Mouse (Mus musculus) heart, embryonic 16.5 days (tissue): ENCODE measurements around the gene Pramef8. TPM values are rescaled to one million over a fixed set of nuclear protein-coding genes. Genes with fewer than 3 reads are reported as not detected.
A peak's percentile ranks its signal among the peaks of the same experiment; 100 is the strongest.

Experiments
- ATAC-seq: fragments of 200-750 bp; cut with Nextera tagmentation; replicated peaks from 2 replicates; pipeline ENCODE4 v1.8.0; 2017; ENCODE audit warnings: moderate number of reproducible peaks; ENCODE audit not compliant: insufficient read depth, low FRiP score; ENCODE audit errors: extremely low read depth
- H3K27ac ChIP-seq: fragments of 300-500 bp; sonication (generic); 2 replicates; pipeline ENCODE4 v1.5.1; 2014; ENCODE audit warnings: mild to moderate bottlenecking, low read length, control low read depth, moderate library complexity
- H3K27me3 ChIP-seq: fragments of 300-500 bp; sonication (generic); 2 replicates; pipeline ENCODE4 v1.6.1; 2014; ENCODE audit warnings: low read length, mixed read lengths; ENCODE audit not compliant: control insufficient read depth, insufficient read depth
- H3K36me3 ChIP-seq: fragments of 300-500 bp; sonication (generic); 2 replicates; pipeline ENCODE4 v1.6.1; 2014; ENCODE audit not compliant: control insufficient read depth, insufficient read depth
- H3K4me1 ChIP-seq: fragments of 300-500 bp; sonication (generic); 2 replicates; pipeline ENCODE4 v1.6.1; 2014; ENCODE audit warnings: low read length, mixed read lengths; ENCODE audit not compliant: control insufficient read depth, insufficient read depth
- H3K4me2 ChIP-seq: fragments of 300-500 bp; sonication (generic); 2 replicates; pipeline ENCODE4 v1.6.1; 2014; ENCODE audit warnings: low read depth, mild to moderate bottlenecking, control low read depth, low read length
- H3K4me3 ChIP-seq: fragments of 300-500 bp; sonication (generic); 2 replicates; pipeline ENCODE4 v1.5.1; 2014; ENCODE audit warnings: mild to moderate bottlenecking, control low read depth, low read length
- H3K9ac ChIP-seq: fragments of 300-500 bp; sonication (generic); 2 replicates; pipeline ENCODE4 v1.6.1; 2014; ENCODE audit warnings: low read length, control low read depth
- H3K9me3 ChIP-seq: fragments of 300-500 bp; sonication (generic); replicated peaks from 2 replicates; pipeline ENCODE4 v1.6.1; 2016; ENCODE audit warnings: low read length; ENCODE audit not compliant: control insufficient read depth
- WGBS: fragments of 180-500 bp; shearing (Covaris S2); extraction: QIAGEN DNeasy Blood & Tissue Kit; methylation state at CpG from one replicate; pipeline ENCODE4 v1.1.7; 2014; 5-methylcytosine and 5-hydroxymethylcytosine counted together
- polyA plus RNA-seq: library from polyadenylated mRNA; unstranded; fragments of >200 nt; fragmentation: Nextera tagmentation; extraction: Ambion mirVana; gene quantifications from 2 replicates; pipeline ENCODE4 v1.2.1, GENCODE M21; 2015

Gene Pramef8
- 11.6 and 13.4 TPM in 2 replicates for polyA plus RNA-seq

DNA sequence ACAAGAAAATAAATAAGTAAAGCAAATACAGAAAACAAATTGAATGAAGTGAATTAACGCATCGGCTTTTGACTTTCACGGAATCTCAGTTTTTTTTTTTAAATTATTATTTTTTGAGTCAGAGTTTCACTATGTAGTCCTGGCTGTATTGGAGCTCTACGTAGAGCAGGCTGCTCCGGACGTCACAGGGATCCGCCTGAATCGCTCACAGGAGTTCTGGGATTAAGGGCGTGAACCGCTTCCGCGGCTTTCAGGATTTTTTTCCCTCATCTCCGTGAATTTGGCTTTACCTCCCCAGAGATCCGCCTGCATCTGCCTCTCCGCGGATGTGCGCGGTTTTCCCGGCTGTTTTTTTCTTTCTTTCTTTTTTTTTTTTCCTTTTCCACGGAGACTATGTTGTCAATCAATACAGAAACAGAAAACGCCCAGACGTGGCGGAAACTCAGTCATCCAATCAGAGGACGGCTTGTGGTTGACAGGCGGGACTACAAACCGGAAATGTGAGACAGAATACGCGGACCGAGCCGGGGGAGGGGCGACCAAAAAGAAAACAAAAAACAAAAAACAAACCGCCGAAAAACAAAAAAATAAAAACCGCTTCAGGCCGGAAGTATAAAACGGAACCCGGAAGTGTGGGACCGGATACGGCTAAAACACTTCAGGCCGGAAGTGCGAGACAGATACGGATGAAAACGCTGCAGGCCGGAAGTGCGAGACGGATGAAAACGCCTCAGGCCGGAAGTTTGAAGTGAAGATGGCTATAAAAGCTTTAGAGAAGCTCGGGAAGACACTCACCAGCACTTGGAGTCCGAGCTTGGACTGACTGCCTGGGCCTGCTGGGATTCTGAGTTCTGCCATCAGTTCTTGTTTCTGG, at the start of gene Pramef8:
Gene Pramef8, plus strand, starts transcription at position 208 of the 874 bp plus-strand sequence.
- Histone ChIP-seq H3K27ac (peak within 1 kb of the TSS; percentile 89), H3K4me1 (peaks cover 6% of the 10 kb centered on the region), H3K9me3 (peaks cover 7% of the 10 kb centered on the region; the same call in 1 of the 2 replicates), H3K36me3 (peaks cover 31% of the 10 kb centered on the region), H3K4me2 (peak within 1 kb of the TSS; percentile 77), H3K27me3 (no peaks in the 10 kb centered on the region), H3K9ac (peak within 1 kb of the TSS; percentile 76), H3K4me3 (peak within 1 kb of the TSS; percentile 87)
- WGBS: under 1% methylated on average over 50 of the region's 50 CpGs
- ATAC-seq: peak; percentile 92

DNA sequence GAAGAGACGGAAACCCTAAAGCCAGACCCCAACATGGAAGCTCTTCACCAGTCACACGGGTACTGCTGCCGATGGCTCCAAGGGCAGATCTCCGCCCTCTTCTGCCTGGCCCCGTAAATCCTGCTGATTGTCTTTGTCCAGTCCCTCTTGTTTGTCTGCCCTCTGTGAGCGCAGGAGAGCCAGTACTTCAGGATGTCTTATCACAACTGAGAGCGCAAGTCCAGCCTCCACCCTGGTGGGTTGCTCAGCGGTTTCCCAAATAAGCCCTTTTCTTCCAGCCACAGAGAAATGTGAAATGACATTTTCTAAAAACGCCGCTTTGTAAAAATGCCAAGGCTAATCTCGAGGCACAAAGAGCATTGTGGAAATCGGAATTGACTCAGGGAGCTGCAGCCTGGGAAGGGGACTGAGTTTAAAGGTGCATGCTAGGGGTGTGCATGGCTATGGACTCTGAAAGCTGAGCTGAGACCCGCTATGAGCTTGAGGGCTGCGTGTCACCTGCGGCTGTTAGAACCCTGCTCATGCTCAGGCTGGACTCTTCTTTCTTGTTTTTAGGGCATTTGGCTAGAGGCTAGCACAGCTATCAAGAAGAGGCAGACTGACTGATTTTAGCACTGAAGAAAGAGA, 45.7 kb upstream of the Pramef8 start:
- Histone ChIP-seq H3K4me3 (no peak overlapping the region), H3K27me3 (no peaks in the 10 kb centered on the region; the same call in 1 of the 2 replicates), H3K9me3 (no peaks in the 10 kb centered on the region), H3K4me1 (no peaks in the 10 kb centered on the region), H3K36me3 (no peaks in the 10 kb centered on the region), H3K27ac (no peak overlapping the region), H3K9ac (no peak overlapping the region), H3K4me2 (no peak overlapping the region)
- ATAC-seq: no peak
- WGBS: 40% methylated on average over 15 of the region's 15 CpGs

DNA sequence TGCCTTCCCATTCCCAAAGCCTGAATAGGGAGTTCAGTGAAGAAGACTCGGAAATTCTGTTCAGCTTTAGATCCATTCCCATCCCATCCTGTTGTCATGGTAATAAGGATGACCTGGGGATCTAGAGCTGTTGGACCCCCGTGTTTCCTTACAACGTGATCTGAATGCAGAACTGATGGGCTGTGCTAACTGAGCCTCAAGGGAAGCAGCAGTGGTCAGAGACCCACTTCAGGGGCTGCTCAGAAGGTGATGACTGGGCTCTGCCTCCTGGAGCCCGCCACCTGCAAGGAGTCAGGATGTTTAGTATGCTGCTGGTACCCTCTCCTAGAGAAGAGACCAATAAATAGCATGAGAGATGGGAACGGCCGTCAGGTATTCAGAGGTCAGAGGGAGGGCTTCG, 32.7 kb upstream of the Pramef8 start:
- Histone ChIP-seq H3K9ac (no peak overlapping the region), H3K4me1 (no peaks in the 10 kb centered on the region), H3K36me3 (no peaks in the 10 kb centered on the region), H3K9me3 (no peaks in the 10 kb centered on the region), H3K4me2 (no peak overlapping the region), H3K27me3 (peaks cover 6% of the 10 kb centered on the region; the same call in 1 of the 2 replicates), H3K4me3 (no peak overlapping the region), H3K27ac (no peak overlapping the region)
- no peak for ATAC-seq
- 42% methylated on average over 7 of the region's 7 CpGs for WGBS

GRCm38 (mm10) chr4:143379931-143380715, 32.1 kb upstream of the Pramef8 start:
- WGBS: 32% methylated on average over 15 of the region's 15 CpGs
- Histone ChIP-seq H3K36me3 (no peaks in the 10 kb centered on the region), H3K27me3 (peaks cover 6% of the 10 kb centered on the region; the same call in 1 of the 2 replicates), H3K4me1 (no peaks in the 10 kb centered on the region), H3K9ac (no peak overlapping the region), H3K4me2 (no peak overlapping the region), H3K9me3 (no peaks in the 10 kb centered on the region), H3K27ac (no peak overlapping the region), H3K4me3 (no peak overlapping the region)
- no peak for ATAC-seq

DNA sequence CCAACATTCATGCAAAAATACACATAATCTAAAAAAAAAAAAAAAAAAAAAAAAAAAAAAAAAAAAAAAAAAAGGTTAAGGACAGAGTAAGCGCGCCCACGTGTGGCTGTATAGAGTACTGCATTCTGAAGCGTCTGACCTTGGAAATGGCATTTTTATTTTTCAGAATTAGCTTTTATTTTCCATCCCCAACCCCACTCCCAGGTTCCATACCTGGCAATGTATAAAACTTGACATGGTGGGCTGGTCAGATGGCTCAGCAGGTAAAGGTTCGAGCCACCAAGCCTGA, 31.6 kb upstream of the Pramef8 start:
- Histone ChIP-seq H3K36me3 (no peaks in the 10 kb centered on the region), H3K27me3 (peaks cover 6% of the 10 kb centered on the region; the same call in 1 of the 2 replicates), H3K4me2 (no peak overlapping the region), H3K9me3 (no peaks in the 10 kb centered on the region), H3K9ac (no peak overlapping the region), H3K27ac (no peak overlapping the region), H3K4me3 (no peak overlapping the region), H3K4me1 (no peaks in the 10 kb centered on the region)
- 0% methylated on average over 5 of the region's 5 CpGs for WGBS
- ATAC-seq: no peak

- H3K4me1 ChIP-seq: no peaks in the 10 kb centered on the region
- no peaks in the 10 kb centered on the region for H3K9me3 ChIP-seq
- peaks cover 6% of the 10 kb centered on the region; the same call in 1 of the 2 replicates for H3K27me3 ChIP-seq
- WGBS: 75% methylated on average over 3 of the region's 3 CpGs
- H3K27ac ChIP-seq: no peak overlapping the region
- H3K9ac ChIP-seq: no peak overlapping the region
- H3K36me3 ChIP-seq: no peaks in the 10 kb centered on the region
- ATAC-seq: no peak
- no peak overlapping the region for H3K4me2 ChIP-seq
- H3K4me3 ChIP-seq: no peak overlapping the region
These were observed 30.1 kb upstream of the Pramef8 start for GRCm38 (mm10) chr4:143382163-143382562.

GRCm38 (mm10) chr4:143383646-143384045, 28.6 kb upstream of the Pramef8 start:
- no peak overlapping the region for H3K9ac ChIP-seq
- ATAC-seq: no peak
- WGBS: 36% methylated on average over 4 of the region's 4 CpGs

DNA sequence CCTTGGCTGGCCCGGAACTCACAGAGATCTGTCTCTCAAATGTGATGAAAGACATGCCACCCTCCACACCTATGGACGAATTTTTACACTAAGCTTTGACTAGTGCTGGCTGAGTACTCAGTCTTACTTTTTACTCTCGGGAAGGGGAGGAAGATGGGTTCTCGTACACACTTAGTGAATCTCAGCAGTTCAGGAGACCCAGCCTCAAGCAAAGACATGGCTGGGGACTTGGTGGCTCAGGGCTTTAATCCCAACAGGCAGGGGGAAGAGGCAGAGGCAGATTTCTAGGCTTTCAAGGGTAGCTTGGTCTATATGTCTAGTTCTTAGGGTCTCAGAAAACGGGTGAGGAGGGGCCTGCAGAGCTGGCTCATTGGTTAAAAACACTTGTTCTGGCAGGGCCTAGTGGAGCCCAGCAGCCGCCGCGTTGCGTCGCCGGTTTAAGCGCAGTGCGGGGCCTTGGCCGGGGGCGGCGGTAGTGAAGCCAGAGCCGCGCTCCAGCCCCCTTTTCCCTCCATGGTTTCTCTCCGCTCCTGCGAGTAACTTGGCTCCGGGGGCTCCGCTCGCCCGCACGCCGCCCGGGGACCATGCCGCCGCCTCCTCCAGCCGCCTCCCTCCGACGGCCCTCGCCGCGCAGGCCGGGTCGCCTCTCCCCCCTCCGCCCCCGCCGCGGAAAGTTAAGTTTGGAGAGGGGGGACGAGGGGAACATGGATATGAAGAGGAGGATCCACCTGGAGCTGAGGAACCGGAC, 23.1 kb upstream of the Pramef8 start:
- Histone ChIP-seq H3K4me1 (no peaks in the 10 kb centered on the region), H3K4me3 (peak overlapping the region; percentile 50), H3K36me3 (no peaks in the 10 kb centered on the region), H3K9ac (peak overlapping the region; percentile 55), H3K9me3 (peaks cover 2% of the 10 kb centered on the region; the same call in 1 of the 2 replicates), H3K27me3 (no peaks in the 10 kb centered on the region), H3K27ac (no peak overlapping the region), H3K4me2 (peak overlapping the region; percentile 70)
- ATAC-seq: peak; percentile 63
- 7% methylated on average over 32 of the region's 43 CpGs for WGBS

More at GRCm38 (mm10) chr4:143383646-143384045, 28.6 kb upstream of the Pramef8 start:
- peaks cover 4% of the 10 kb centered on the region; the same call in 1 of the 2 replicates for H3K27me3 ChIP-seq
- no peaks in the 10 kb centered on the region for H3K9me3 ChIP-seq
- H3K36me3 ChIP-seq: no peaks in the 10 kb centered on the region
- H3K27ac ChIP-seq: no peak overlapping the region
- no peaks in the 10 kb centered on the region for H3K4me1 ChIP-seq
- H3K4me3 ChIP-seq: no peak overlapping the region
- no peak overlapping the region for H3K4me2 ChIP-seq
